Mouse (Mus musculus) gastrocnemius, adult 2 months (tissue): ENCODE results near the gene Anapc13. TPM values are rescaled to one million over a fixed set of nuclear protein-coding genes. Genes with fewer than 3 reads are reported as not detected.

Experiments used
- DNase-seq: peaks from one replicate; pipeline ENCODE4 v3.0.0; 2022
- H3K27ac ChIP-seq: fragments of 200-600 bp; 2 replicates; pipeline ENCODE4 v1.8.1; 2022; ENCODE audit warnings: mild to moderate bottlenecking
- H3K4me3 ChIP-seq: fragments of 200-600 bp; 2 replicates; pipeline ENCODE4 v1.8.1; 2022; ENCODE audit warnings: mild to moderate bottlenecking, moderate library complexity
- CTCF ChIP-seq: fragments of 200-600 bp; IDR thresholded peaks from 2 replicates; pipeline ENCODE4 v1.8.1; 2022; ENCODE audit warnings: antibody characterized with exemption, mild to moderate bottlenecking, moderate library complexity
- intact Hi-C: fragments of 180-260 bp; cut with DNase I; formaldehyde crosslinking; loops from one replicate; pipeline ENCODE4 v1.15.1; 2025
- long read RNA-seq, 2 experiments: library from polyadenylated mRNA; stranded (forward); transcript quantifications; one replicate each; pipeline ENCODE4 v2.0.0; 2021
- total RNA-seq, 2 experiments: library from RNA; stranded (reverse); gene quantifications; 2 replicates each; pipeline ENCODE4 v1.2.3; 2021

Gene Anapc13
- total RNA-seq, result 100 to 1,000 TPM; 217 to 239 TPM
- long read RNA-seq, experiment 1, transcript Anapc13-203 (3 exons, 727 nt), result minor isoform, 6 of 80 reads
- long read RNA-seq, experiment 1, transcript Anapc13-204 (3 exons, 589 nt), result major isoform, 70 of 80 reads
- long read RNA-seq, experiment 1, partial matches to known transcripts, result 3 of 80 reads
- long read RNA-seq, experiment 1, other reads (novel, unspliced or antisense), result 1 of 80 reads
- long read RNA-seq, experiment 2, transcript Anapc13-203 (3 exons, 727 nt), result minor isoform, 13 of 104 reads
- long read RNA-seq, experiment 2, transcript Anapc13-204 (3 exons, 589 nt), result major isoform, 85 of 104 reads
- long read RNA-seq, experiment 2, partial matches to known transcripts, result 3 of 104 reads
- long read RNA-seq, experiment 2, other reads (novel, unspliced or antisense), result 1 of 104 reads

DNA sequence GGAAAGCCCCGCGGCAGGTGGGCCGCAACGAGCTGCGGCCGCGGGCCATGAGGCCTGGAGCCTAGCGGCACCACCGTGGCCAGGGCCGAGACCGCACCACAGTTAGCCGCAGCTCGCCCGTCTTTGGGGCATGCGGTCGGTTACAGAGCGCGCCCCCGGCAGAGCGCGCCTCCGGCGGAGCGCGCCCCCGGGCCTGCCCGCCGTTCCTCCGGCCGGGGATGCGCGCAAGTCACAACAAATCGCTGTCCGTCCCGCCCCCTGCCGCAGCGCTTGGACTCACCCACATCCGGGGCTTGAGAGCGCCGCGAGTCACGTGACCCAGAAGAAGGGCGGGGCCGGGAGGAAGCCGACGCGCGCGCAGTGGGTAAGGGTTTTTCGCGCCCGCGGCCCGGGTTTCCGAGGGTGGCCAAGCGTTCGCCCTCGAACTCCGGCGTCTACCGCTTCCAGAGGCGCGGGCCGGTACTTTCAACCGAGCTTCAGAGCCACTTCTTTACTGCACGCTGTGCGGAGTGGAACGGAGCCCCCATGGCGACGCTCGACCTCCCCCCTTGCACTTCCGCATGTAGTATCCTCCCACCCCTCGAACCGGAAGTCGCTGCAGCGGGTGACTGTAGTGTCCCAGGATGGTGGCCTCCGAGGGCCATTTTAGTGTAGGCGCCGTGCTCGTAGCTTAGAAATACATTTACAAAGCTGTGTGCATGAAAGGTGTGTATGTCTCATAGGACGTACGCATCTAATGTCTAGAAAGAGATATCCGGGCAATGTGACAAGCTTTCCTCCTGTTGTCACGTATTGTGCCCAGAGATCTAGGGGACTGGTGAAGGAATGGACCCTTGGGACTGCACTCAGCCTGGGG is at the start of gene Anapc13, which contains the start of gene Cep63:
Gene Anapc13, plus strand, starts transcription at position 314 of the 856 bp plus-strand sequence.
Gene Cep63, minus strand, starts transcription at position 552 of the 856 bp plus-strand sequence.
- no peak for TF ChIP-seq CTCF
- H3K27ac ChIP-seq, result peak within 1 kb of the TSS; percentile 98
- DNase-seq, result peak; percentile 99
- intact Hi-C loops, result loop anchor here (2.0 to 10.0 kb wide), 2 partner anchors 209 to 679 kb away; partner anchors contain the start of genes 1300017J02Rik, Ryk and Topbp1
- H3K4me3 ChIP-seq, result peak within 1 kb of the TSS; percentile 85

DNA sequence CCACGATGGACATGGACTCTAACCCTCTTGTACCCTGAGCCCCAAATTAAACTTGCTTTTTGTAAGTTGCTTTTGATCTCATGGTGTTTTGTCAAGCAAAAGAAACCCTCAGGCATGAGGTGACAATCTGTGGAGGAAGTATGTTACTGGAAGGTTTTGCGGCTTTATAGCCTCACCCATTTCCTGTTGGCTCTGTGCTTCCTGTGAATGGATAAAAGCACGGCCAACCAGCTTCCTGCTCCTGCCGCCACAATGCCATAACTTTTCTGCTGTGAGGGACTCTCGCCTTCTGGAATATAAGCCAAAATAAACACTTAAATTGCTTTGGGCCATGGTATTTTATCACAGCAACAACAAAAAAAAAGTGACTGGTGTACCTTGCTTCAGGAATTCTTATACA is 48.6 kb upstream of the Anapc13 start:
- Histone ChIP-seq H3K4me3 (no peak overlapping the region), H3K27ac (no peak overlapping the region)
- DNase-seq, result no peak
- intact Hi-C loops, result no loop called here
- no peak for TF ChIP-seq CTCF

DNA sequence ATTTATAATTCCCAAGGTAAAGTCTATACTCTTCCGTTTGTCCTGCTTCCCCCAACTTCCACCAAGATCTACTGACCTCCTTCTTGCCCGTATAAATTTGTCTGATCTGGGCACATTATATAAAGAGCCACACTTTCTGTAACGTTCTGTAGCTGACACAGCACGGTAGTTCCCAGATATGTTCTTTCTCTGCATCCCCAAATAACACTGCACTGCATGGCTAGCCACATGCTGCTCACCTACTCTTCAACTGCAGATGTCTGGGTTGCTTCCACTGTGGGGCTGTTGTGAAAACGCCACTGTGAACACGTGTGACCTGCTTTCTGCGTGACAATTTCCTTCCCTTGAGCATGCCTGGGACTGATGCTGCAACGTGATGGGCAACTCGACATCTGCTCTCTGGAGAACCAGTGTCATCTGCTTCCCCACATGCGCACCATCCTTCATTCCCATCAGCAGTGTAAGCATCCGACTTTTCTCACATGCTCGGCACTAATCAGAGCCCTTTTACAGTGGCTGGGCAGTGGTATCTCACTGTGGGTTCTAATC is 44.1 kb upstream of the Anapc13 start:
- no peak for DNase-seq

DNA sequence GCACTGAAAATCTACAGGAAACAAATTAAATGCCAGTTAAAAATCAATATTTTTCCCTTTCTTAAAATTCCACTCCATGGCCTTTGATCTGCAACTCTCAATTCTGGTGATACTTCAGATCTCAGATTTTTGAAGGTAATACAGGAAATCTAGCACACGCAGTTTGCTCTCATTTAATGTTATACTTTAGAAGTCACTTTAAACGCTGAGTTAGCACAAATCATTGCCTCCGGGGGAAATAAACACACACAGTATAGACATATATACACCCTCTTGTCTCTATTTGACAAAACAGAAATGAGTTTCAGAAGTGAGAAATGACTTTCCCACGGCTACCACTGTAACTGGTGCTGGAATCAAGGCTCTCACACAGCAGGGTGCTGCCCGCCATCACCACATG is 38.7 kb upstream of the Anapc13 start:
- Histone ChIP-seq H3K27ac (no peak overlapping the region), H3K4me3 (no peak overlapping the region)
- intact Hi-C loops, result no loop called here
- TF ChIP-seq CTCF, result no peak
- no peak for DNase-seq

More for the DNA sequence above, 44.1 kb upstream of the Anapc13 start:
- Histone ChIP-seq H3K27ac (no peak overlapping the region), H3K4me3 (no peak overlapping the region)
- intact Hi-C loops, result no loop called here
- no peak for TF ChIP-seq CTCF

DNA sequence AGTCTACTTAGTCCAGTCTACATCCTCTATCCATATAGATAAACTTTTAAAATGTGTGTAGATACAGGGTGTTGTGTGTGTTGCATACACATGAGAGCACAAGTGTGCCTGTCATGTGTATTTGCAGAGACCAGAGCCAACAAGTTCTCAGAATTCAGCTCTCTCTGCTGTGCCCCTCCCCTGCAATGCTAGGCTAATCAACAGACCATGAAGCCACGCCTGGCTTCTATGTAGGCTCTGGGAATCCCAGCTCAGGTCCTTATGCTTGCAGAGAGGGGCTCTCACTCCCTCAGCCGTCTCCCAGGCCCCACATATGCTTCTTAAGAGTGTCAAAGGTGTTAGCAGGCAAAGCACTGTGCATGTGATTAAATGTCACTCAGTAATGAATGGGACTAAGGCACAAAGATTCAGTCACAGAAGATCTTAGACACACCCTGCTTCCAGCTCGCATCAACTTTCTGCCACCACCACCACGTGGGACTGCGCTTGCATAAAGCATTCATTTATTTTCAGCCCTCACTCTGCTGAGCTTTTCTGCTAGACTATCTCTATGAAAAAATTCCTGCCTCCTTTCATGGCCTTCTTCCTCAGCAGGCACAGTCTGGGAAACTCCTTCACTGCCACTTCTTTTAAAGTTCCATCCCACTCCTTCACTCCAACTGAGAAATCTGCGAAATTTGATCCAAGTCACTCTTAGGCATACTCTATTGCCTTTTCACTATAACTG is 31.3 kb upstream of the Anapc13 start:
- Histone ChIP-seq H3K27ac (no peak overlapping the region), H3K4me3 (no peak overlapping the region)
- no peak for DNase-seq
- TF ChIP-seq CTCF, result no peak
- intact Hi-C loops, result no loop called here

DNA sequence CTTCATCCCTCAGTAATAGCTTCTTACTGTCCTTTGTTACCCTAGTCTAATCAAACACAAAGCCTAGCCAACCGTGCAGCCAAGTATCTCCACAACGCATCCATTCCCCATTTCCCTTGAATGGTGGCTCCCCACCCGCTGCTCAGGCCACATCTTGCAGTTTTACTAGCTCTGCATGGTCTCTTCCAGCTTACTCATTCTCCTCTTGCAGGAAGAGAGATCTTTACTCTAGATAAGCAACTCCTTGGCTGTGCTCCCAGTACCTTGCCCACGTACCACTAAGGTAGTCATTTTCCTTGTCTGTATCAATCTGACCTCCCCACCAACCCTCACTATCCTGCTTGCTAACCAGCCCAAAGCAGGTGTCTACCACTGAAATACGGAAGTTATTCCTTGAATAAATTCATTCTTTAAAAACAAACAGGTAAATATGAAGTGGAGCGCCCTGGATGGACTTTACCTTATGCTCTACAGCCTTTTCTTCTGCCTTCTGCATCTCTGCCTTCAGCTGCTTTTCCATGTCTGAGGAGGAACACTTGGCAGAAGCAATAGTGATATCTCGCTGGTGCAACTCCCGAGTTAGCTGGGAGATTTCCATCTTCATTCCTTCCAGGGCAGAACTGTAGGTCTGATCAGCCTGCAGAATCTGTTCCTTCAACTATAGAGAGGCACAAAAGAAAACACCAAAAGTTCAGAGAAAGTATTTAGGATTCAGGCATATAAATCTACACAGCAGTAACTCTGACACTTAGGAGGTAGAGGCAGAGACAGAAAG is 30.2 kb upstream of the Anapc13 start:
- no peak overlapping the region for H3K27ac ChIP-seq
- no peak overlapping the region for H3K4me3 ChIP-seq
- DNase-seq, result no peak
- TF ChIP-seq CTCF, result no peak
- intact Hi-C loops, result no loop called here

DNA sequence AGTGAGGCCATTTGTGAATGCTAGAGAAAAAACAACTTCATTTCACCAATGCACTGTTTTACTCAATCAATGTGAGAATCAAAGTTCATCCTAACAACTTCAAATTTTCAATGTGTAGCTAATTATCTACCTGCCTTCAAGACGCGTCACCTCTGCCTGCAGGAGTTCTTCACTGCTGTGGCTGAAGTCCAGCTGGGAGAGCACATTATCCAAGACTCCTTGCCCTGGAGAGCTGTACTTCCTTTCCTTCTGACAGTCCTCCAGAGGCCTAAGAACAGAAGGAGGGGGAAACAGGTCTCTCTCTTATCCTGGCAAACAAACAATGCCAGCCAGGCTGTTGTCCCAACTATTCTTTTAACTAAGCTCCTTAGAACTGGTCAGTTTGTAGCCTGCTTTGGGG is 24.9 kb upstream of the Anapc13 start:
- Histone ChIP-seq H3K4me3 (no peak overlapping the region), H3K27ac (no peak overlapping the region)
- intact Hi-C loops, result no loop called here
- TF ChIP-seq CTCF, result no peak
- DNase-seq, result no peak

DNA sequence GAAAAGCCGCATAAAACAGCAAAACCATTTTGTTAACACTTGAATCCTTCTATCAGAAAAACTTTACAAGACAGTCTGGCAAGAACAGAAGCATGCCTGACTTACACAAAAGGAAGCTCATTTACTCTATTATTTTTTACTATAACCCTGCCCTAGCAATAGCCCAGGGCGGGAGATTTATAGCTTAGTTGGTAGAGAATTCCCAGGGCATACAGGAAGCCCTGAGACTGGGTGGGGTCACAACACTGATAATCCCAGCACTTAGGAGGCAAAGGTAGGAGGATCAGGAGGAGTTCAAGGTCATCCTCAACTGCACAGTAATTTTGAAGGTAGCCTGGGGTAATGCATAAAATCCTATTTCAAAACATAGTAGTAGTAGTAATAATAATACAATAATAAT is 24.4 kb upstream of the Anapc13 start:
- no peak overlapping the region for H3K27ac ChIP-seq
- no peak for TF ChIP-seq CTCF

DNA sequence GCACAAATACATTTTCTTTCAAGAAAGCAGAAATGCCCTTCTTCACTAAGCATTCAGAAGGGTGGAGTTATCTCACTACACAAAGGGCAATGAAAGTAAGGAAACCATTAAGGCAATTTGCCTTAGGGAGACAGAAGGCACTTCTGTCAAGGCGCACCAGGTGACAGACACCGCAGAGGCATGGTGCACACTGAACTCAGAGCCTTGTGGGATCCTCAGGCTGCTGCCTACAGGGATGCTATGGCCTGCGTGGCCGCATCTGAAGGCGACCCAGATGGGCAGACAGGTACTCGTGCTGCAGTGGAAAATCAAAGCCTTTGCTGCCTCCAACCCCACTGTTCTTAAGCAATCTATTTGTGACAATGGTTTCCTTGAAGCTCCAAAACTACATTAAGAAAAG is 20.9 kb upstream of the Anapc13 start:
- Histone ChIP-seq H3K4me3 (no peak overlapping the region), H3K27ac (no peak overlapping the region)
- DNase-seq, result no peak
- intact Hi-C loops, result no loop called here
- TF ChIP-seq CTCF, result no peak

More for the DNA sequence above, 24.4 kb upstream of the Anapc13 start:
- no peak for DNase-seq
- intact Hi-C loops, result no loop called here
- no peak overlapping the region for H3K4me3 ChIP-seq

DNA sequence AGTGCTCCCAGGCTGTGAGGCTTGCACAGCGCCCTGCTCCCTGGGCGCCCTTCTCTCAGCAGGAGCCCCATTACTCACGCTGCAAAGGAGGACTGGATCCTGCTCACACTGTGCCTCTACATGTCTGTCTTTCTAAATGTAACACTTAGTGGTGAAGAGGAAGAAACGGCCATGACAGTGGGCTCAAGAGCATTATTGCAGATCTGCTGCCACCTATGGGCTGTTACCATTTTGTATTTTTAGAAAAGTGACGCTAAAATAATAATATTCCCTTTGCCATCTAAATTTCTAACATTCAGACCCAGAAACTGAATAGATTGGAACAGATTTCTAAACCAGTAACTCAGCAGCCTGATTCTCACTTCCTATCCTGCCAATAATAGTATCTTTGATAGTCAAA is 18.6 kb upstream of the Anapc13 start:
- H3K27ac ChIP-seq, result no peak overlapping the region
- peak; percentile 37 for TF ChIP-seq CTCF
- intact Hi-C loops, result no loop called here

DNA sequence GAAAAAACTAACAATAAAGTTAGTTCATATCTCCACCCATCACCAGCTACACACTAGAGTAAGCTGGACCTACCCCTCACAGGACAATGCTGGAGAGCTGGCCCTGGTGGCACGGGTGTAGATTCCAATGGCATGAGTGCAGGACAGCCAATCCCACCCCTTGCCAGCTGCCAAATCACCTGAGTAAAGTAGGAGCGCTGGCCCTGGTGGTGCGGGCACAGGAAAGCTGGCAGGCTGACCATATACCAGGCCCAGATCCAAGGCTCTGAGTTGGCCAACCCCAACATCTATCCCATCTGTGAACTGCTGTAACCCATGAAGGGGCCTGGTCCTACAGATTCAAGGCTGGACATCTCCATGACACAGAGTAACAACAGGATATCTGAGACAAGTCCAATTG is 16.9 kb upstream of the Anapc13 start:
- intact Hi-C loops, result no loop called here
- Histone ChIP-seq H3K27ac (no peak overlapping the region), H3K4me3 (no peak overlapping the region)
- no peak for DNase-seq
- no peak for TF ChIP-seq CTCF

More for the DNA sequence above, 18.6 kb upstream of the Anapc13 start:
- H3K4me3 ChIP-seq, result no peak overlapping the region
- DNase-seq, result no peak
